Mouse (Mus musculus) liver, adult 2 months (tissue): ENCODE data around the gene Fntb.

Source experiments
- CTCF ChIP-seq: fragments of 200-500 bp; IDR thresholded peaks from 2 replicates; pipeline ENCODE4 v1.5.1; 2011; ENCODE audit warnings: low read depth, low read length, control low read depth
- POLR2A ChIP-seq: fragments of 200-500 bp; IDR thresholded peaks from 2 replicates; pipeline ENCODE4 v1.6.1; 2011; ENCODE audit warnings: low read length, control low read depth; ENCODE audit not compliant: insufficient read depth; ENCODE audit errors: extremely low read depth

DNA sequence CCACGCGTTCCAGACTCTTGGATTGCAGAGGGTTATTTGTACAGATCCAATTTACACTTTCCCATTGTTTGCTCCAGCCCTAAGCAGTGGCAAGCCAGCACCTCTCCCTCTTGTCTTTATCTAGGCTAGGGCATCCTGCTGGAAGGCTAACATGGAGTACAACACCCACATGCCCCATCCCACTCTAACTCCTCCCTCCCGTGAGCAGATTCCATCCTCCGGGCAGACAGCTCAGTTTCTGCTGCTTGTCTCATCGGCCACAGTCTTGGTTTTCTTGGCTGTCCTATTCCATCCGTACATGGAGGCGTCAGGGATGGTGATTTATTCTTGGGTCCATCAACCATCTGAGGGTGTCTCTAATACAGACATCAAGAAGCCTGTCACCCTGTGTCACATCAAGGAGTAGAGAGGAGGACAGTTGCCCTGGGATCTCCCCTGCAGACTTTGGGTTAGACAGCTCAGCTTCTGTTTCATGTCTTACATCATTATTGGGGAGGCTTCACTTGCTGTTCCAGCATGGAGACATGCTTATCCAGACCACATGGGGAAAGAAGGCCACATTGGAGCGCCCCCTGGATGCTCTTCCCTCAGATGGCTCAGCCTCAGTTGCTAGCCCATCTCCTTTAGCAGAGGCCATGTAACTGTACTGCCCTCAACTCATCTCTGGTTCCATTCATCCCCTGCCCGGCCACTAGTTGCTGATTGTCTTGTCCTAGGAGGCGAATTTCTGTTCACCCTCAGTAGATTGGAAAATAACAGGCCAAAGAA lies 129.6 kb downstream of the Fntb start:
- TF ChIP-seq CTCF (no peak), POLR2A (no peak)
